Mouse (Mus musculus) CH12.LX (cell line): Measurements from ENCODE around the gene Ttc36.

Experiments
- E2F4 ChIP-seq: IDR thresholded peaks from 2 replicates; pipeline ENCODE4 v1.6.1; 2011; ENCODE audit warnings: low read depth, low read length, improper control_type of control experiment; ENCODE audit not compliant: insufficient replicate concordance
- MAZ ChIP-seq: IDR thresholded peaks from 2 replicates; pipeline ENCODE4 v1.6.1; 2012; ENCODE audit warnings: low read depth, mild to moderate bottlenecking, inconsistent platforms, low read length, improper control_type of control experiment, moderate library complexity
- POLR2A ChIP-seq: IDR thresholded peaks from 2 replicates; pipeline ENCODE4 v1.6.1; 2011; ENCODE audit warnings: low read depth, mild to moderate bottlenecking, improper control_type of control experiment, low read length
- RAD21 ChIP-seq: IDR thresholded peaks from 2 replicates; pipeline ENCODE4 v1.6.1; 2011; ENCODE audit warnings: low read depth, mild to moderate bottlenecking, low read length, improper control_type of control experiment, moderate library complexity
- USF1 ChIP-seq: IDR thresholded peaks from 2 replicates; pipeline ENCODE4 v1.6.1; 2014; ENCODE audit warnings: low read depth, mild to moderate bottlenecking, inconsistent platforms, low read length, improper control_type of control experiment

DNA sequence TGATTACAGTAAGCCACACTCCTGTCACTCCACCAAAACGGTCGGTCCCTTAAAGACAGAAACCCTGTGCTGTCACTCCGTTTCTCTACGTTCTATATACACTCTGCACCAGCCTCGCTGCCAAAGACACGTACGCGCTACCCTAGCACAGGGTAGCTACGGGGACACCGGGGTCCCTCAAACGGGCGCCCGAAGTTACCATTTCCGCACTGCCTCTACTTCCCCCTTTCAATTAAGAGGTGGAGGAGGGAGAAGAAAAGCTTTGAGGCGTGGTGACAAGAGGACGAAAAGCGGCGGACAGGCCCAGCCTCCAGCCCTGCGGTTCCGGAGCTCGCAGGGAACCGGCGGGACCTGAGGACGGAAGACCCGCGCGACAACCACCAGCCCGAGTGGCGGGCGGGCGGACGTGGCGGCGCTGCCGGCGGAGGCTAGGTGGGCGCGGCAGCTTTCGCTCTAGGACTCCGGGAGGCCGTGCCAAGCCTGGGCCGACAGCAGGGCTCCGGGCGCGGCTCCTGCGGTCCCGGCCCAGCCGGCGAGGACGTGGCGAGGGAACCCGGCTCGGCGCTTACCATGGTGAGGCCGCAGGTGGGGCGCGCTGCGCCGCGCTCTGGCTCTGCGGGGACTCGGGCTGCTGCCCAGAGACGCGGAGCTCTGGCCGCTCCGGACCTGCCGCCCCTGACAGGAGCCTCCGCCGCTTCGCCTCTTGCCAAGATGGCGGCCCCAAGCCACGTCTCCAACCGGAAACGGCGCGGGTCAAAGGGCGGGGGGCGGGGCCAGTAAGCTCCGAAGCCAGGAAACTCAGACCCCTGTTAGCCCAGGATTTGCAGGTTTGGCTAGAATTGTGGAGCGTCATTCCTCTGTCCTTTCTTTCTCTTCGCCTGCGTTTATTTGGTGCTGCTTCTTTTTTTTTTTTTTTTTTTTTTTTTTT, 35.5 kb downstream of the Ttc36 start, which contains the start of the genes Arcn1 and Ift46:
- TF ChIP-seq E2F4, result no peak
- TF ChIP-seq POLR2A, result peak; percentile 81
- no peak for TF ChIP-seq RAD21
- no peak for TF ChIP-seq MAZ
- TF ChIP-seq USF1, result no peak
